Mouse (Mus musculus): Measurements from ENCODE around the gene Cdk5rap2. TPM values are rescaled to one million over a fixed set of nuclear protein-coding genes. Genes with fewer than 3 reads are reported as not detected.

Cdk5rap2 gene
- polyA plus RNA-seq, 1 experiment from 2014 or later = 25.7 TPM

DNA sequence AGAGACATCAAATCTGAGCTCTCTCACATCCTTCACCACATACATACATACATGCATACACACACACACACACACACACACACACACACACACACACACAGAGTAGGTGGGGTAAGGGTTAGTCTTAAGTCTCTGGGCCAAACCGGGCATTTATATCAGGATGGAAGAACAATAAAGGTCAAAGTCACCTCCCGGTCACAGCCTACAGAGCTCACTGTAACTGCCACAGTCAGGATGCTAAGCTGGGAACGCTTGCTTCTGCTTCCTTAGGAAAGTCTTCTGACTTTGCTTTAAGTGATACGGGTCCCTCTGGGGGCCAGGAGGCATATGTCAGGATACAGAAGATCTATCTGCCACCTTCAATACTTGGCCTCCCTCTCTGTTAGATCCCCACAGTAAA lies 75.2 kb downstream of the Cdk5rap2 start:
- Histone ChIP-seq H3K36me3 (ENCODE audit: control insufficient read depth, insufficient read depth, low read length) (peaks cover 3% of the 10 kb centered on the region; the same call in 1 of the 2 replicates), H3K9me3 (ENCODE audit: control insufficient read depth, low read depth, low read length) (no peaks in the 10 kb centered on the region), H3K4me2 (replicated peaks; ENCODE audit: low read depth, low read length) (no peak overlapping the region), H3K9ac (replicated peaks; ENCODE audit: low read depth, low read length) (no peak overlapping the region), H3K4me3 (ENCODE audit: low read depth, low read length) (no peak overlapping the region), H3K4me1 (ENCODE audit: control insufficient read depth, insufficient read depth, low read length) (no peaks in the 10 kb centered on the region; the same call in 1 of the 2 replicates), H3K27ac (ENCODE audit: low read length) (no peak overlapping the region), H3K27me3 (ENCODE audit: control insufficient read depth, insufficient read depth, low read length) (no peaks in the 10 kb centered on the region)
- 60% methylated on average over 4 of the region's 4 CpGs for WGBS
- ATAC-seq (ENCODE audit: insufficient number of reproducible peaks, insufficient read depth, low FRiP score, low read depth) = no peak

DNA sequence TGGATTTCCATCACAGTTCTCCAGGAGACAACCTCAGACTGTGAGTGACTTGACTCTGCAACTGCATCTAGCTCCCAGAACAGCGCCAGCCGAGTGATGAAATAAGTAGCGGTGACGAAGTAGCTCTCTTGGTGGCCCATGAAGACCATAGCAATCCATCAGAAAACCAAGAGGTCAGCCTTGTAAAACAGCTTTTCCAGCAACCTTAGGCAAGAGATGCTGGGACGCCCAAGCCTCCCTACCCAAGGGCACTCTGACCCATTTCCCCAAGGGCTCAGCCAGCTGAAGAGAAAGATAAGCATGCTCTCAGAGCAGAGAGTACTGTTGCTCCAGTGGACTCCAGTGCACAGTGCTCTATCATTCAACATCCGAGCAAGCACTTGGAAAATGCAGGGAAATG lies 77.3 kb downstream of the Cdk5rap2 start:
- H3K36me3 ChIP-seq (ENCODE audit: control insufficient read depth, insufficient read depth, low read length) = peaks cover 2% of the 10 kb centered on the region; the same call in 1 of the 2 replicates
- no peak for ATAC-seq (ENCODE audit: insufficient number of reproducible peaks, insufficient read depth, low FRiP score, low read depth)
- no peak overlapping the region for H3K27ac ChIP-seq (ENCODE audit: low read length)
- no peak overlapping the region for H3K9ac ChIP-seq (replicated peaks; ENCODE audit: low read depth, low read length)
- H3K9me3 ChIP-seq (ENCODE audit: control insufficient read depth, low read depth, low read length) = no peaks in the 10 kb centered on the region
- no peaks in the 10 kb centered on the region for H3K27me3 ChIP-seq (ENCODE audit: control insufficient read depth, insufficient read depth, low read length)
- H3K4me1 ChIP-seq (ENCODE audit: control insufficient read depth, insufficient read depth, low read length) = no peaks in the 10 kb centered on the region; the same call in 1 of the 2 replicates
- no peak overlapping the region for H3K4me2 ChIP-seq (replicated peaks; ENCODE audit: low read depth, low read length)
- 87% methylated on average over 6 of the region's 6 CpGs for WGBS
- H3K4me3 ChIP-seq (ENCODE audit: low read depth, low read length) = no peak overlapping the region

DNA sequence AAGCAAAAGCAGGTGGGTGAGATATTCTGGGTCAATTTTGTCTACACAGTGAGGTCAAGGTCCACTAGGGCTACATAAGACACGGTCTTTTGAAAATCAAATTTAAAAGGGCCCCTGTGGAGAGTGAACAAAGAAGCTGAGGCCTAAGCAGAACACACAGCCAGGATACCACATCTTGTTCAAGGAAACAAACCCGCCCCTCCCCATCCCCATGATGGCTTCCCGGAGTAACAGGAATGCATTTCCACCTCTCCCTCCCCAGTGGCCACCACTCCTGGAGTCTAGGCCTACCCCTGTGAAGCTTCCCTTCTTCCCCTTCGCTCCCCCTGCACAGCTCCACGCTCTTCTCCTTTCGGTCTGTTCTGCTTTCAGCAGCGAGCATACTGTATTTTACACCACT lies 77.7 kb downstream of the Cdk5rap2 start:
- no peaks in the 10 kb centered on the region for H3K27me3 ChIP-seq (ENCODE audit: control insufficient read depth, insufficient read depth, low read length)
- no peak overlapping the region for H3K9ac ChIP-seq (replicated peaks; ENCODE audit: low read depth, low read length)
- no peaks in the 10 kb centered on the region for H3K9me3 ChIP-seq (ENCODE audit: control insufficient read depth, low read depth, low read length)
- no peak for ATAC-seq (ENCODE audit: insufficient number of reproducible peaks, insufficient read depth, low FRiP score, low read depth)
- H3K36me3 ChIP-seq (ENCODE audit: control insufficient read depth, insufficient read depth, low read length) = no peaks in the 10 kb centered on the region; the same call in 1 of the 2 replicates
- H3K4me2 ChIP-seq (replicated peaks; ENCODE audit: low read depth, low read length) = no peak overlapping the region
- H3K27ac ChIP-seq (ENCODE audit: low read length) = no peak overlapping the region
- H3K4me3 ChIP-seq (ENCODE audit: low read depth, low read length) = no peak overlapping the region
- no peaks in the 10 kb centered on the region; the same call in 1 of the 2 replicates for H3K4me1 ChIP-seq (ENCODE audit: control insufficient read depth, insufficient read depth, low read length)
- WGBS = 82% methylated on average over 7 of the region's 7 CpGs

DNA sequence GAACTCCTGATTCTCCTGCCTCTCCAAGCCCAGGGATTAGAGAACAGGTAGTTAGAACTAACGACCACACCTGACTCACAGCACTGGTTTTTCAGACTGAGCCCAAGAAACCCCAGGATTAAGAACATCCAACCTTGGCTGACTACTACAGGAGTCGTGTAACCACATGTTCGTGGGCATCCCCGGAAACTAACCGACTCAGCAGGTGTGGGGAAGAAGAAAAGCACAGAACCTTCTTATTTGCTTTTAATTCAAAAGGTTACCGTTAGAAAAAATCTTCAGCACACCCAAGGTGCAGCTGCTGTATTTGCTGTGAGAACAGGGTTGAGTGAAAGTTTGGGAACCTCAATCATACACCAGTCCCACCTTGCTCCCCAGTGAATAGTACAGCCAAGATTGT lies 79.1 kb downstream of the Cdk5rap2 start:
- 79% methylated on average over 6 of the region's 6 CpGs for WGBS
- no peak overlapping the region for H3K4me2 ChIP-seq (replicated peaks; ENCODE audit: low read depth, low read length)

DNA sequence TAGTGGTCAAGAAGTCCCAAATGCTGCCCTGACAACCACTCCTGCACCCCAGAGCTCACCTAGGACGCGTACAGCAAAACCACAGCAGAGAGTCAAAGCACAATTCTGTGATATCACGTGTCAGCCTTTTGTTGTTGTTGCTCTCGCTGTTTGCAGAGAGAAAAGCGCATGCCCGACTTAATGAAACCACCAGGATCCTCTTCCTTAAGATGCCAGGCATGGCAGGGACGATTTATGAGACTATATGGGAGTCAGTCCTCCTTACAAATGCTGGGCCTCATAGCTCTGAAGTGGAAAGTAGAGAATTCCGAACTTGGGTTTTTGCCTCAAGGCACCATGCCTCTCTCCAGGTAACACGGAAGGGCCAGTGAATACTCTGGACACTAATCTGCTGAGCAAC lies 82.2 kb downstream of the Cdk5rap2 start:
- no peak overlapping the region for H3K4me3 ChIP-seq (ENCODE audit: low read depth, low read length)
- no peaks in the 10 kb centered on the region for H3K4me1 ChIP-seq (ENCODE audit: control insufficient read depth, insufficient read depth, low read length)
- H3K36me3 ChIP-seq (ENCODE audit: control insufficient read depth, insufficient read depth, low read length) = no peaks in the 10 kb centered on the region; the same call in 1 of the 2 replicates
- no peak overlapping the region for H3K9ac ChIP-seq (replicated peaks; ENCODE audit: low read depth, low read length)
- H3K27ac ChIP-seq (ENCODE audit: low read length) = no peak overlapping the region
- H3K9me3 ChIP-seq (ENCODE audit: control insufficient read depth, low read depth, low read length) = no peaks in the 10 kb centered on the region
- 86% methylated on average over 9 of the region's 9 CpGs for WGBS
- ATAC-seq (ENCODE audit: insufficient number of reproducible peaks, insufficient read depth, low FRiP score, low read depth) = no peak
- no peaks in the 10 kb centered on the region for H3K27me3 ChIP-seq (ENCODE audit: control insufficient read depth, insufficient read depth, low read length)
- H3K4me2 ChIP-seq (replicated peaks; ENCODE audit: low read depth, low read length) = no peak overlapping the region

More for the DNA sequence above, 79.1 kb downstream of the Cdk5rap2 start:
- no peaks in the 10 kb centered on the region for H3K27me3 ChIP-seq (ENCODE audit: control insufficient read depth, insufficient read depth, low read length)
- H3K27ac ChIP-seq (ENCODE audit: low read length) = no peak overlapping the region
- no peaks in the 10 kb centered on the region; the same call in 1 of the 2 replicates for H3K36me3 ChIP-seq (ENCODE audit: control insufficient read depth, insufficient read depth, low read length)
- no peaks in the 10 kb centered on the region for H3K9me3 ChIP-seq (ENCODE audit: control insufficient read depth, low read depth, low read length)
- no peak for ATAC-seq (ENCODE audit: insufficient number of reproducible peaks, insufficient read depth, low FRiP score, low read depth)
- H3K4me3 ChIP-seq (ENCODE audit: low read depth, low read length) = no peak overlapping the region
- H3K4me1 ChIP-seq (ENCODE audit: control insufficient read depth, insufficient read depth, low read length) = no peaks in the 10 kb centered on the region; the same call in 1 of the 2 replicates
- H3K9ac ChIP-seq (replicated peaks; ENCODE audit: low read depth, low read length) = no peak overlapping the region

DNA sequence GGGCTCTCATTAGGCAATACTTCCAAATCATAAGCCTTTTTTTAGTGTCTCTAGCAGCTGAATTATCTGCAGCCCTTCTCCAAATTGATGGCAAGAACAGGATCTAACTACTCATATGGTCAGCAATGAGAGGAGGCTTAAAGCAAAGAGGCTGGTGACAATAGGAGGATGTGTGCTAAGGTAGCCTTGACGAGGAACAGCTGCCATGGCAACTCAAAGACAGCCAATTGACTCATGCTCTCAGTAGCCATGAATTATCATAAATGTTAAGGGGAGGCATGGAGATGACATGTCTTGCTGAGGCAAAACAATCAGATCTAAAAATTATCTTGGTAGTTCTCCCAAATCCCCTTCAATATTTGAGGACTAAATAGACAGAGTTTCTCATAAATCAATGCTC lies 82.8 kb downstream of the Cdk5rap2 start:
- Histone ChIP-seq H3K4me1 (ENCODE audit: control insufficient read depth, insufficient read depth, low read length) (no peaks in the 10 kb centered on the region), H3K9me3 (ENCODE audit: control insufficient read depth, low read depth, low read length) (no peaks in the 10 kb centered on the region), H3K27ac (ENCODE audit: low read length) (no peak overlapping the region), H3K9ac (replicated peaks; ENCODE audit: low read depth, low read length) (no peak overlapping the region), H3K4me2 (replicated peaks; ENCODE audit: low read depth, low read length) (no peak overlapping the region), H3K36me3 (ENCODE audit: control insufficient read depth, insufficient read depth, low read length) (no peaks in the 10 kb centered on the region; the same call in 1 of the 2 replicates), H3K27me3 (ENCODE audit: control insufficient read depth, insufficient read depth, low read length) (no peaks in the 10 kb centered on the region), H3K4me3 (ENCODE audit: low read depth, low read length) (no peak overlapping the region)
- whole genome bisulfite sequencing = 72% methylated on average over 1 of the region's 1 CpGs
- no peak for ATAC-seq (ENCODE audit: insufficient number of reproducible peaks, insufficient read depth, low FRiP score, low read depth)

DNA sequence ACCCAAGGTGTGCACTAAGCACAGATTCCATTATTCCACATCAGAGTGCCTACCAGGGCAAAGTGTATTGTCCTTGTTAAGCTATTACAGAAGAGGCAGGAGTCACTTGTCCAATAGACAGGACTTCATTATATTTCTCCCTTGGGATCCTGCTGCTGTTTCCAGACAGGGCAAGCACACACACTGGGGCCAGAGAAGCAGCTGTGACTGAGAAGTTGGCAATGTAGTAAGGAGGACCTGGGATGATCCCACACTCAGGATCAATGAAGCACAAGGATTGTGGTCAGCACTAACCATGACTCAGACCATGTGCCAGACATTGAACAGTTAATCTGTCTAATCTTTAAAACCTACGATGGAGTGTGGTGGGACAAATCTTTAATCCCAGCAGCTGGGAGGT lies 88.7 kb downstream of the Cdk5rap2 start:
- Histone ChIP-seq H3K27ac (ENCODE audit: low read length) (no peak overlapping the region), H3K4me2 (replicated peaks; ENCODE audit: low read depth, low read length) (no peak overlapping the region), H3K9ac (replicated peaks; ENCODE audit: low read depth, low read length) (no peak overlapping the region), H3K9me3 (ENCODE audit: control insufficient read depth, low read depth, low read length) (no peaks in the 10 kb centered on the region), H3K27me3 (ENCODE audit: control insufficient read depth, insufficient read depth, low read length) (no peaks in the 10 kb centered on the region), H3K36me3 (ENCODE audit: control insufficient read depth, insufficient read depth, low read length) (peaks cover 6% of the 10 kb centered on the region), H3K4me1 (ENCODE audit: control insufficient read depth, insufficient read depth, low read length) (no peaks in the 10 kb centered on the region), H3K4me3 (ENCODE audit: low read depth, low read length) (no peak overlapping the region)
- ATAC-seq (ENCODE audit: insufficient number of reproducible peaks, insufficient read depth, low FRiP score, low read depth) = no peak
- WGBS = 68% methylated on average over 1 of the region's 1 CpGs

DNA sequence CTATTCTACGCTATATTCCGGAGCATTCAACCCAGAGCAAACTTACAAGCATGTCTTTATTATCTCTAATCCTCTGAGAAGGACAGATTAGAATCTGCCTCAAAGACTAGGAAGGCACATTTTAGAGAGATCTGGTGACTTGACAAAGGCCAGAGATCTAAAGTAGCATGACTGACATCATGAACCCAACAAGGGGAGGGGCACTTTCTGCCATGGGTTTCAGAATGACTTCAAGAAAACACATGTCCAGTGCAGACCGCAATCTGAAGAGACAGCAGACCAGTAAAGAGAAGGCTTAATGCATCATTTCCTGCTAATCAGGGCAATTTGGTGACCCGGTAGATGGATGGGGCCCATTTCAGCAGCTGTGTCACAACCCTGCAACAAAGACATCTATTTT lies 98.1 kb downstream of the Cdk5rap2 start:
- H3K4me3 ChIP-seq (ENCODE audit: low read depth, low read length) = no peak overlapping the region
- no peaks in the 10 kb centered on the region for H3K4me1 ChIP-seq (ENCODE audit: control insufficient read depth, insufficient read depth, low read length)
- no peak overlapping the region for H3K9ac ChIP-seq (replicated peaks; ENCODE audit: low read depth, low read length)
- H3K4me2 ChIP-seq (replicated peaks; ENCODE audit: low read depth, low read length) = no peak overlapping the region
- no peak overlapping the region for H3K27ac ChIP-seq (ENCODE audit: low read length)
- no peaks in the 10 kb centered on the region for H3K27me3 ChIP-seq (ENCODE audit: control insufficient read depth, insufficient read depth, low read length)
- 86% methylated on average over 4 of the region's 4 CpGs for WGBS
- ATAC-seq (ENCODE audit: insufficient number of reproducible peaks, insufficient read depth, low FRiP score, low read depth) = no peak
- peaks cover 12% of the 10 kb centered on the region; the same call in 1 of the 2 replicates for H3K36me3 ChIP-seq (ENCODE audit: control insufficient read depth, insufficient read depth, low read length)
- no peaks in the 10 kb centered on the region for H3K9me3 ChIP-seq (ENCODE audit: control insufficient read depth, low read depth, low read length)

DNA sequence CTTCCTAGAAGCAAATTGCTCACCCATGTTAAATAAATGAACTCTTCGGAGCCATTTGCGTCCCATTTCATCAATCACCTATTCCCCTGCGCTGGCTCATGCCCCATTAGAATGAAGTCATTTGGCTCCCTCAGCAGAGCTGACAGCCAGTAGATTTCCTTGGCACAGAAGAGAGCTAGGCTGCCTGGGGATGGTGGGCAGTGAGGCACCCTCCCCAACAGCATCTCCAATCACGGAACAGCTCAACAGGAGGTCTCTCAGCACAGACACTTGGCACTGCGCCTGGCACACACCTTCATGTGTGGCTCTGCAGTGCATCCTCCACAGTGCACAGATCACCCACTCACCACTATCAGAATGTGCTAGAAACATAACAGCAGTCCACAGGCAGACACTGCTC lies 98.7 kb downstream of the Cdk5rap2 start:
- Histone ChIP-seq H3K9ac (replicated peaks; ENCODE audit: low read depth, low read length) (no peak overlapping the region), H3K27me3 (ENCODE audit: control insufficient read depth, insufficient read depth, low read length) (no peaks in the 10 kb centered on the region), H3K27ac (ENCODE audit: low read length) (no peak overlapping the region), H3K4me3 (ENCODE audit: low read depth, low read length) (no peak overlapping the region), H3K4me1 (ENCODE audit: control insufficient read depth, insufficient read depth, low read length) (no peaks in the 10 kb centered on the region), H3K36me3 (ENCODE audit: control insufficient read depth, insufficient read depth, low read length) (peaks cover 10% of the 10 kb centered on the region; the same call in 1 of the 2 replicates), H3K9me3 (ENCODE audit: control insufficient read depth, low read depth, low read length) (no peaks in the 10 kb centered on the region), H3K4me2 (replicated peaks; ENCODE audit: low read depth, low read length) (no peak overlapping the region)
- WGBS = 58% methylated on average over 5 of the region's 5 CpGs
- ATAC-seq (ENCODE audit: insufficient number of reproducible peaks, insufficient read depth, low FRiP score, low read depth) = no peak; the same call in 1 of the 2 replicates

All from stomach, embryonic 14.5 days (tissue).